Mouse (Mus musculus): ENCODE measurements around the gene Endou. TPM values are rescaled to one million over a fixed set of nuclear protein-coding genes. Genes with fewer than 3 reads are reported as not detected.

Gene Endou
- total RNA-seq, 2 experiments from 2014 or later: 1.2 TPM

Other genes starting within 250 kb of the Endou start
- gene Rpap3, start 25.5 kb downstream of the Endou start, total RNA-seq (2021): 10 to 100 TPM; 21.2 to 22.8 TPM
- gene Rapgef3, start 36.6 kb upstream of the Endou start, total RNA-seq (2021): 10 to 100 TPM; 50.0 to 52.0 TPM
- gene Slc48a1, start 47.2 kb upstream of the Endou start, total RNA-seq (2021): 100 to 1,000 TPM; 138 to 140 TPM
- gene Hdac7, start 113.2 kb upstream of the Endou start, total RNA-seq (2021): 10 to 100 TPM; 17.9 to 20.7 TPM
- under 1 TPM; 0.07 to 0.48 TPM for gene Vdr, start 179.3 kb upstream of the Endou start, total RNA-seq (2021)
- gene Tmem106c, start 232.9 kb upstream of the Endou start, total RNA-seq (2021): 10 to 100 TPM; 33.0 to 36.5 TPM

Measured in layer of hippocampus, adult 18-20 months (tissue).